Mouse (Mus musculus) left cerebral cortex, postnatal 10 days (tissue): ENCODE measurements around the gene Rpl31. TPM values are rescaled to one million over a fixed set of nuclear protein-coding genes. Genes with fewer than 3 reads are reported as not detected.

ENCODE experiments used
- total RNA-seq, 2 experiments: library from RNA; stranded (reverse); gene quantifications; 2 replicates each; pipeline ENCODE4 v1.2.3; 2021

The Rpl31 gene
- total RNA-seq, 2 experiments from 2014 or later, result 490 to 500 TPM

Other genes starting within 250 kb of the Rpl31 start
- 10 to 100 TPM; 39.9 to 41.8 TPM for gene Npas2, start 174.1 kb upstream of the Rpl31 start, total RNA-seq
- 10 to 100 TPM; 17.7 to 19.2 TPM for gene Tbc1d8, start 110.9 kb downstream of the Rpl31 start, total RNA-seq
- gene Cnot11, start 167.2 kb downstream of the Rpl31 start, total RNA-seq, result 10 to 100 TPM; 24.4 to 26.4 TPM
- 10 to 100 TPM; 21.4 to 25.9 TPM for gene Rnf149, start 209.6 kb downstream of the Rpl31 start, total RNA-seq